Mouse (Mus musculus): ENCODE measurements at regions not wholly inside any gene's neighbourhood (a gene's known extent, or its start where the extent isn't known, plus 50 kb on each side); places are given as distances from the start of the nearest gene placed in this dataset.

DNA sequence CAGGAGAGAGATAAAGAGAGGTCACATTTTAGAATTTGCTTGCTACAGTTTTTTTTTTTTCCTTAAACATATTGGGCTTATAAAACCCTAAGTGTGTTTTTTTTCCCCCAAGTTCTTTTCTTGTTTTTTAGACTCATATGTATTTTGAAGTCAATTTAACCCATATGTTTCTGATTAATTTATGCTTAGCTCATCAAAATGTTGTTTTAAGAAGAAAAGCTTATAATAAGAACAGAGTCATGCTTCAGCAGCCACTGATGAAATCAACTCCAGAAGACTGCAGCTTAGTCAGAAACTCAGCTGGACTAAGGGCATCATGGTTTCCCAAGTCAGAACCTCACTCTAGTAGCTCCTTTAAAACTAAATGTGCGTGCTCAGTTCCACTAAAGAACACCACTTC, 454.7 kb upstream of the Jag1 start:
- Histone ChIP-seq H3K4me1 (no peaks in the 10 kb centered on the region), H3K4me3 (no peak overlapping the region), H3K27ac (no peak overlapping the region), H3K36me3 (replicated peaks) (no peaks in the 10 kb centered on the region), H3K9me3 (no peaks in the 10 kb centered on the region), H3K27me3 (ENCODE audit: poor library complexity, severe bottlenecking) (no peaks in the 10 kb centered on the region)
- DNase-seq (ENCODE audit: extremely low spot score, low spot score) = no peak
- WGBS = 85% methylated on average over 1 of the region's 1 CpGs

DNA sequence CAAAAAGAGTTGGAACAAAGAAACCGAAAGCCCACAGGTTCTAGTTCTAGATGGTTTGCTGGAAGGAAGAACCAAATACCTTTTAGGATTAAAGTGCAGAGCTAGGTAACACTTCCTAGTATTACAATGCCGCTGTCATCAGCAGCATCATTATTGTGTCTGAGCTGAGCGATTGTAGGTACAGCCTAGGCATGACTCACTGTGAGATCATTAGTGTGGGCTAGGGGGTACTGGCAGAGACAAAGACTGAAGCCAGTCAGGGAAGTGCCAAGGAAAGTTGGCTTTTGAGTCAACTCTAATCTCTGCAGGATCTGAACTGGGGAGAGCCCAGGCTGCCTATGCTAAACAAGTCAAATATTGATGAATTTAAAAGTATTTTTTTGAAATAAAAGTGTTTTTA, 450.2 kb upstream of the Jag1 start:
- H3K4me1 ChIP-seq = peaks cover 5% of the 10 kb centered on the region; the same call in 1 of the 2 replicates
- no peaks in the 10 kb centered on the region for H3K27me3 ChIP-seq (ENCODE audit: poor library complexity, severe bottlenecking)
- no peaks in the 10 kb centered on the region for H3K9me3 ChIP-seq
- H3K27ac ChIP-seq = no peak overlapping the region
- no peak overlapping the region for H3K4me3 ChIP-seq
- 92% methylated on average over 3 of the region's 3 CpGs for WGBS
- DNase-seq (ENCODE audit: extremely low spot score, low spot score) = no peak
- H3K36me3 ChIP-seq (replicated peaks) = no peaks in the 10 kb centered on the region

DNA sequence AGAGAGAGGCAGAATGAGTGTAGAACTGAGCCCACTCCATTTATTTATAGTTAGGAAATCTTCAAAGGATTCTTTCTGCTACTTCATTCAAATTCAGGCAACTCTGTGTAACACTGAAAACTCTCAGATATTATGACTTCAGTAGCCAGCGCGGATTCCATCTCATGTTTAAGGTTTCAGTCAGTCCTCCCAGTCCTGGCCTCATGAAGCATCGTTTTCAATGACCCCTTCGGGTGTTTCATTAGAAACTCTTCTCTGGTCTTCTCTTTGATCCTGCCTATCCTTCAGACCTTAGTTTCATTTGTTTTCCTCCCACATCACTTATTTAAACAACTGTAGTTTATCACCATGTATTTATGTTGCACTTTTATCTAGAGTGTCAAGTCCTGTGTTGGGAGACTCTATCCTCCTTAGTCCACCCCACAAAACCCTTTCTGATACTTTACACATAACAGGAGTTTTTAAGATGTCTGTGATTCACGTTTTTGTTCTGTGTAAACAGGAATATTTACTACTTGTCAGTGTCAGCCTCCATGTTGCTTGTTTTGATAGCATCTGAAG, 447.7 kb upstream of the Jag1 start:
- Histone ChIP-seq H3K27me3 (ENCODE audit: poor library complexity, severe bottlenecking) (no peaks in the 10 kb centered on the region), H3K4me3 (no peak overlapping the region), H3K36me3 (replicated peaks) (no peaks in the 10 kb centered on the region), H3K27ac (no peak overlapping the region), H3K9me3 (no peaks in the 10 kb centered on the region), H3K4me1 (peaks cover 11% of the 10 kb centered on the region)
- WGBS = 77% methylated on average over 5 of the region's 5 CpGs
- no peak for DNase-seq (ENCODE audit: extremely low spot score, low spot score)

DNA sequence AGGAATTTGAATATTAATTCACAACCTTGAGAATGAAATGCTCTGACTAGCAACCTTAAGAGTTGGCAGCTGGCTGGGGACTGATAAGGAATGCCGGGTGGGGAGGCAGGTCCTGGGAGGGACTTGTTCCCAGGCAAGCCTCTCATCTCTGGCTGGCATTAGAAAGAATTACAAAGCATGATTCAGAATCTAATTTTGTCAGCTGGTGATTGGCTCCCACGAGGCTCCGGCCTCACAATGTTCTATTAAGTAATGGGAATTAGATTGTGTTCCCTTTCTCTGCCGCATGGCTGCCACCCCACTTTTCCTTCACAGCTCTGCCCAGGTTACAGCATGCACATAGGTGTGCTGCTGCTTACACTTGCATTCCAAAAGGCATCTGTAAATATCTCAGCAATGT, 443.9 kb upstream of the Jag1 start:
- Histone ChIP-seq H3K36me3 (replicated peaks) (no peaks in the 10 kb centered on the region), H3K4me1 (peaks cover 11% of the 10 kb centered on the region), H3K4me3 (no peak overlapping the region), H3K27me3 (ENCODE audit: poor library complexity, severe bottlenecking) (no peaks in the 10 kb centered on the region), H3K9me3 (no peaks in the 10 kb centered on the region), H3K27ac (no peak overlapping the region)
- no peak for DNase-seq (ENCODE audit: extremely low spot score, low spot score)
- 52% methylated on average over 4 of the region's 4 CpGs for WGBS

DNA sequence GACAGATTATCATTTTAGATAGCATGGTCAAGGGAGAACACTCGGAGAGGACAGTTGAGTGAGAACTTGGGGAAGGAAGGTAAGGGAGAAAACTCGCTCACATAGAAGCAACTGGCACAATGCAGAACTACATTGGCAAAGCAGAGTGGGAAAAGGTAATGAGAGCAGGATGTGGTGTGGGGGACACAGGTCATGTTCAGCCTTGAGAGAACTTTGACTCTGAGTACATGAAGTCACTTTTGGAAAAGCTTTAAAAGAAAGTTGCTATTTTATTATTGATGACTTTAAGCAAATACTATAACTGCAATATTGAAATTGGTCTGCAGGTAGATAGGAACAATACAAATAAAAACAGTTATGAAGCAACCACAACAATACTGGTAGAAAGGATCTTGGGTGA, 437.4 kb upstream of the Jag1 start:
- Histone ChIP-seq H3K27me3 (ENCODE audit: poor library complexity, severe bottlenecking) (no peaks in the 10 kb centered on the region), H3K9me3 (no peaks in the 10 kb centered on the region), H3K4me3 (no peak overlapping the region), H3K4me1 (no peaks in the 10 kb centered on the region), H3K36me3 (replicated peaks) (no peaks in the 10 kb centered on the region), H3K27ac (no peak overlapping the region)
- 91% methylated on average over 2 of the region's 2 CpGs for WGBS
- DNase-seq (ENCODE audit: extremely low spot score, low spot score) = no peak

DNA sequence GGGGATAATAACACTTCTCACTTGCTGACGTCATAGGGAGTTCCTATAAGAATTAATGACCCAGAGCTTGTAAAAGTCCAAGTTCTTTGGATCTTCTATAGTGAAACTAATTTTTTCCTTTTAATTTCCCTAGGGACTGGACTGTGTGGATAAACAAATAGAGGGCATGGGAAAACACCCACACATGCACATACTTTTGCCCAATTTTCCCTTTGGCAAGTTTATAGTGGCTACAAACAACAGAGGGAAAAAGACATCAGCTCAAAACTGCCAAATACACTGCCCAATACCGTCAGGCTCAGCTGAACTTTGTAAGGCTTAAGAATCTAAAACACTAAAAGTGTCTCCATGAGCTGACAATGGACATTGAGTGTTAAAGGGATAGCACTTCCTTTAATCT, 420.1 kb upstream of the Jag1 start:
- Histone ChIP-seq H3K27ac (no peak overlapping the region), H3K4me1 (0 out of 2 replicates have a peak, but pooled peaks cover 3% of the 10 kb centered on the region), H3K36me3 (replicated peaks) (no peaks in the 10 kb centered on the region), H3K9me3 (no peaks in the 10 kb centered on the region), H3K27me3 (ENCODE audit: poor library complexity, severe bottlenecking) (no peaks in the 10 kb centered on the region), H3K4me3 (no peak overlapping the region)
- whole genome bisulfite sequencing = 79% methylated on average over 2 of the region's 2 CpGs
- DNase-seq (ENCODE audit: extremely low spot score, low spot score) = no peak

DNA sequence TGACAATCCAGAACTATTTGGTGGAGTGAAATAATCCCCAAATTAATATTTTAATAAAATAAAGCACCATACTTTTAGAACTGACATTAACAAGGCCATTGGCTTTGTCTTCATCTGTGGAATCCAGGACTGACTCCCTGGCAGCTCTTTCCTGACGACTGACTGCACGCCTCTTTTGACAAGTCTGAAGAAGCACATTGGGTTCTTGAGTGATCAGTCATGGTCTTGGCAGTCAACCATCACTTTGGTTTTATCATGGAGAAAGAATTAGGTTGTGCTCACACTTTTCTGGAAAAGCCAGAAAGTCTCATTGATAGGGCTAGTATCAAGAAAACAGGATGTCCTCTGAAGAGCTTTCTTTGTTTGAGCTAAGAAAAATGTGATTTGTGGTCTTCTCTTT, 399.8 kb upstream of the Jag1 start:
- Histone ChIP-seq H3K27me3 (ENCODE audit: poor library complexity, severe bottlenecking) (no peaks in the 10 kb centered on the region), H3K9me3 (no peaks in the 10 kb centered on the region), H3K27ac (no peak overlapping the region), H3K36me3 (replicated peaks) (no peaks in the 10 kb centered on the region), H3K4me3 (no peak overlapping the region), H3K4me1 (peaks cover 17% of the 10 kb centered on the region)
- WGBS = 87% methylated on average over 2 of the region's 2 CpGs
- no peak for DNase-seq (ENCODE audit: extremely low spot score, low spot score)

DNA sequence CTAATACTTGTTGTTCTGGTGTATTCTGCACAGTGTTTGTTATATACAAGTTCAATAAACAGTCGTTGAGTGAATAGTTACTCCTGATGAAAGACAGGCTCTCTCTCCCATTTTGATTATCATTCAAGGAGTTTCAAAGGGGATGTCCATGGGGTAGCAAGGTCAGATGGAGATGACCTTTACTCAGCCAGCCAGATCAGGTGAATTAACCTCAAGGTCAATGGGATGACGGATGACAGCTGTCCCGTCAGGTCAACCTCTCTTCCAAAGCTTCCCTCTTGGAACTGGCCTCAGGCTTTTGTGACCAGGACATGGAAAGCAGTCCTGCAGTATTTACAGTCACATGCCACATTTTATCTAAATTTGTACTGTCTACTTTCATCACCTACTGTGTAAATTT, 398.6 kb upstream of the Jag1 start:
- WGBS = 54% methylated on average over 3 of the region's 3 CpGs
- no peaks in the 10 kb centered on the region for H3K36me3 ChIP-seq (replicated peaks)
- H3K9me3 ChIP-seq = no peaks in the 10 kb centered on the region
- no peak for DNase-seq (ENCODE audit: extremely low spot score, low spot score)
- H3K4me3 ChIP-seq = no peak overlapping the region
- H3K27me3 ChIP-seq (ENCODE audit: poor library complexity, severe bottlenecking) = no peaks in the 10 kb centered on the region
- peaks cover 17% of the 10 kb centered on the region for H3K4me1 ChIP-seq
- no peak overlapping the region for H3K27ac ChIP-seq

DNA sequence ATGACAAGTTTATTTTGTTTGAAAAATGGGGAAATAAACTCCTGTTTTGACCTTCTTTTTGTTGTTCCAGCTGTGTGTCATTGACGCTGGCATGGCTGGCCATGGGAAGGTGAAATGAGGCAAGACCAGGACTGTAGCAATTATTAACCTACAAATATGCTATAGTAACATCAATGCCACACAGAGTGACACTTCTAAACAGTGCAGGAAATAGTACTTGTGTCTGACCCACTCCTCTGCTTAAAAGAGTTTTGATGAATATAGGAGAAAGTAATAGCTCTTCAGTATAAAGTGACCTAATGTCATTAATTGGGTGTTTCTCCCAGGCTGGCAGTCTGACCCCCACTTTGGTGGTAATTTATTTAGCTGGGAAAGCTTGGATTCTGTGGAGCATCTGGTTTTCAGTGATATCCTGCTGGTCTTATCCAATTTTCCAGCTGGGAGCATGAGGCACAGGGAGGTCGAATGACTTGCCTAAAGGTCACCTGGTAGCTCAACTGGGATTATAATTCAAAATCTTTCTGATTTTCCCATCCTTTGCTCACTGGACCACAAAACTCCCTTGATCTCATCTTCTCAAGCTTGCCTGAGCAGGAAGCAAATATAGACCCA, 397.6 kb upstream of the Jag1 start:
- peaks cover 17% of the 10 kb centered on the region for H3K4me1 ChIP-seq
- no peak overlapping the region for H3K4me3 ChIP-seq
- no peak for DNase-seq (ENCODE audit: extremely low spot score, low spot score)
- no peak overlapping the region for H3K27ac ChIP-seq
- WGBS = 30% methylated on average over 2 of the region's 2 CpGs
- H3K27me3 ChIP-seq (ENCODE audit: poor library complexity, severe bottlenecking) = no peaks in the 10 kb centered on the region
- H3K36me3 ChIP-seq (replicated peaks) = no peaks in the 10 kb centered on the region
- no peaks in the 10 kb centered on the region for H3K9me3 ChIP-seq

DNA sequence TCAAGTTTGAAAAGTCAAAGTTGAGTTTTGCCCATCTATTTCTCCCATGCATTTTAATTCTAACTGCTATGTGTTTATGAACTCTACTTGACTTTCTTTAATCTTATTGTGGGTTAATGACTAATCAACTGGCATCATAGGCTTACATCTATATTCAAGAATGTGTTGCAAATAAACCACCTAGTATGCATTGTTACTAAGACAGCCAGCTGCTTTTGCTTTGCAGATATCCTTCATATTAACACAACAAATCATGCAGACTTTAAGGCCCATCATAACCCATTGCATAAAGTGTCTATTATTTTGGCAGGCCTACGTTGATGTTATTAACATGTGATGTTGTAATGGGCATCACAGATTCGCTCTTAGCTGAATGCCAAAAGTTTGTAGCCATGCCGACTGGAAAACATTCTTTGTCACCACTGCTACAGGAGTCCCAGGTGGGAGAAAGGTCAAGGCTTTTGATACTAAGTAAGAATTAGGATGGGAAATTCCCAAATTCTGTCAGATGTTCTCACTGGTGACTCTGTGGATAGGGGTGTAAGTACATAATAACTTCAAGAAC, 394.3 kb upstream of the Jag1 start:
- Histone ChIP-seq H3K9me3 (no peaks in the 10 kb centered on the region), H3K27me3 (ENCODE audit: poor library complexity, severe bottlenecking) (no peaks in the 10 kb centered on the region), H3K36me3 (replicated peaks) (no peaks in the 10 kb centered on the region), H3K27ac (no peak overlapping the region), H3K4me3 (no peak overlapping the region), H3K4me1 (peaks cover 17% of the 10 kb centered on the region)
- no peak for DNase-seq (ENCODE audit: extremely low spot score, low spot score)
- 90% methylated on average over 3 of the region's 3 CpGs for WGBS

DNA sequence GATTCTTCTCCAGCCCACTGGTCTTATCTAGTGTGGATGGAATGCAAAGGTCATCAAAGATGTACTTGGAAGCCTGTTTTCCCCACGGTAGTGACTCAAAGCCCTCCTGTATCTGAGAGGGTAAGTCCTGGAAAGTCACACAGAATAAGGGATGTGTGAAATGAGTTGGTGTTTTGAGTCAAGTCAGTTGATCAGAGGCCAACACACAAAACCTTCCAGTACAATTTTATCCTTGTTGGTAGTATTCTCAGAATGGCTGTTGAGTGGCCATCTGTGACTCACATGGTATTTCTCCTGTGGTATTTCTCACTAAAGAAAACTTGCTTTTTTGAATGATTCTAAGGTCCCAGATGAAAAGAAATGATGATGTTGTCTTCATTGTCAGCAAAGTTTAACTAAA, 384.8 kb upstream of the Jag1 start:
- H3K27ac ChIP-seq = no peak overlapping the region
- WGBS = 78% methylated on average over 1 of the region's 1 CpGs
- H3K36me3 ChIP-seq (replicated peaks) = no peaks in the 10 kb centered on the region
- H3K9me3 ChIP-seq = no peaks in the 10 kb centered on the region
- H3K4me3 ChIP-seq = no peak overlapping the region
- H3K27me3 ChIP-seq (ENCODE audit: poor library complexity, severe bottlenecking) = no peaks in the 10 kb centered on the region
- DNase-seq (ENCODE audit: extremely low spot score, low spot score) = no peak
- no peaks in the 10 kb centered on the region for H3K4me1 ChIP-seq

DNA sequence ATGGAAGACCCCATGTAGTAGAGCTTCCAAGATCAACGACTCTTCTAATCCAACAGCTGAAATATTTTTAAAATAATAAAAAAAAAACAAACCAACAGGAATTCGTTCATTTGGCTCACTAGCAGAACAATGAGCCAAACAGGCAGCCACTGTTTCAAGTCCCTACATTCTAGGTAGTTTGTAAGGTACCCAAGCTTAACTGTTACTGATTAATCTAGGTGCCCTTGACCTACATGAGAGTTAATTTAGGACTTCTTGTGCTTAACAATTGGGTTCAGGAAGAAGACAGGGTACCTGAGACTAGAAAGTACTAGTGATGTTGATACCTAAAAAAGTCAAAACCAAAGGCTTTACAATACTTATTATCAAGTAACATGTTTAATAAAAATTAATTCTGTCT, 381.2 kb upstream of the Jag1 start:
- H3K9me3 ChIP-seq = no peaks in the 10 kb centered on the region
- H3K4me3 ChIP-seq = no peak overlapping the region
- WGBS = 88% methylated on average over 2 of the region's 2 CpGs
- no peak overlapping the region for H3K27ac ChIP-seq
- no peaks in the 10 kb centered on the region for H3K36me3 ChIP-seq (replicated peaks)
- no peaks in the 10 kb centered on the region for H3K27me3 ChIP-seq (ENCODE audit: poor library complexity, severe bottlenecking)
- no peak for DNase-seq (ENCODE audit: extremely low spot score, low spot score)
- H3K4me1 ChIP-seq = no peaks in the 10 kb centered on the region

DNA sequence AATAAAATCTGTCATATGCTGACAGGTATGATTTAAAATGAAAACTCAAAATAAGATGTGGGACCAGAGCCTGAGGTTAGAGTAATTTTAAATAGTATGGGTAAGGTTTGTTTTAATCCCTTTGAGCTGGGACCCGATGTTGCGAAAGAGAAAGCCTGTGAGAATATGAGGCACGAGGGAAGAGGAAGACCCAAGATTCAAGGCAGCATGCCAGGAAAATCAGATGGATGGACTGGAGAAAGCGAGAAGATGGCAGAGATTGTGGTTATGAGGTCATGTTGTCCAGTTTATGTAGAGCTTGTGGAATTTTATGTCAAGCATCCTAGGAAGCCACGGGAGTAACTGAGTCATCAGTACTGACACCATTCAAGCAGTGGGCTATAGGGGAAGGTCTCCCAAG, 377.2 kb upstream of the Jag1 start:
- DNase-seq (ENCODE audit: extremely low spot score, low spot score) = no peak
- WGBS = 87% methylated on average over 5 of the region's 5 CpGs
- no peaks in the 10 kb centered on the region for H3K36me3 ChIP-seq (replicated peaks)
- no peak overlapping the region for H3K4me3 ChIP-seq
- no peaks in the 10 kb centered on the region for H3K27me3 ChIP-seq (ENCODE audit: poor library complexity, severe bottlenecking)
- H3K9me3 ChIP-seq = no peaks in the 10 kb centered on the region
- no peak overlapping the region for H3K27ac ChIP-seq
- H3K4me1 ChIP-seq = no peaks in the 10 kb centered on the region
